Mouse (Mus musculus) testis, postnatal 14 days (tissue): ENCODE measurements around the gene Arsg.

Source experiments
- DNase-seq: peaks from one replicate; pipeline ENCODE4 v3.0.0; 2021; ENCODE audit warnings: low spot score

The Arsg gene

GRCm38 (mm10) chr11:109622518-109623037 is 149.4 kb downstream of the Arsg start:
- no peak for DNase-seq
